Mouse (Mus musculus): ENCODE measurements around the gene Trmt1. TPM values are rescaled to one million over a fixed set of nuclear protein-coding genes. Genes with fewer than 3 reads are reported as not detected.

Gene Trmt1
- polyA plus RNA-seq (2014; fragmentation: Illumina TruSeq; extraction: RNeasy Lipid Tissue Mini Kit (QIAGEN cat#74804); ENCODE audit: low replicate concordance) = 4.4 TPM

GRCm38 (mm10) chr8:84686191-84687002, at the start of gene Trmt1:
TSS of gene Trmt1 (plus strand) at chr8:84686307.

GRCm38 (mm10) chr8:84662581-84663065, 23.5 kb upstream of the Trmt1 start, which contains the start of gene Ier2:
TSS of gene Ier2 (minus strand) at chr8:84662852.

GRCm38 (mm10) chr8:84687705-84688100, 1.6 kb downstream of the Trmt1 start, which contains the start of gene Nacc1:
TSS of gene Nacc1 (minus strand) at chr8:84687862.

GRCm38 (mm10) chr8:84700941-84701911, 15.1 kb downstream of the Trmt1 start, which contains the start of gene Lyl1:
TSS of gene Lyl1 (plus strand) at chr8:84701457.

DNA sequence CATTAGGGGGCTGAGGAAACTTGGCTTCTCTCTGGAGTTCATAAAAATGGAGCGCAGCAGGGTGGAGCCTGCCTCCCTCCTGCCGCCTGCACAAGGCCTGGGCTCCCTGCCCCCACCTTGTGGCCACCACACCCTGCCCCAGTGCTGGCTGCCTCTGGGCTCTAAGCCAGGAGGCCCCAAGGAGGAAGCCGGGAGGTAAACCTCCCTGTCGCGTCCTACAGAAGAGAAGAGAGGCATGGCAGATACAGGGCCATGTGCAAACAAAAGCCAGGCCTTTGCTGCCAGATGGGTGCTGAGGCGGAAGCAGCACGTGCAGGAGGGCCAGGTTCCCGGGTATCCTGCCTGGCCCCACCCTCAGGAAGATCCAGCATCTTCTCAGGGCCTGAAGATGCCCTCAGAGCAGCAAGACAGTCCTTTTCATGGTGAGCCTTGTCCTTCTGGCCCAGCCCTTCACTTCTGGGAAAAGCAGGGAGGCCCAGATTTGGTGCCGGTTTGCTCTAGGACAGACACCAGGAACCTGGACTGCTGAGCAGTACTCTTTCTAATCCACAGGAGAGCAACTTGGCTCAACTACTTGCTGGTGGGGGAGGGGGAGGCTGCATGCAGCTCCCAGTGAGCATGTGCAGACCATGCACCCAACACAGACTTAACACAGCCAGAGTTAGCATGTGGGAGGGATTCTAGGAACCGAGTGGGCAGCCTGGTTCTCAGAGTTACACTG, 36.9 kb downstream of the Trmt1 start, which contains the start of gene G430095P16Rik:
G430095P16Rik (plus strand) TSS at position 158 of the 721 bp plus-strand sequence.

Other genes starting within 250 kb of the Trmt1 start
- gene Ier2, start 23.5 kb upstream of the Trmt1 start, polyA plus RNA-seq (2014; fragmentation: Illumina TruSeq; extraction: RNeasy Lipid Tissue Mini Kit (QIAGEN cat#74804); ENCODE audit: low replicate concordance) = 3.3 TPM
- 0.56 TPM for gene Nacc1, start 1.6 kb downstream of the Trmt1 start, polyA plus RNA-seq (2014; fragmentation: Illumina TruSeq; extraction: RNeasy Lipid Tissue Mini Kit (QIAGEN cat#74804); ENCODE audit: low replicate concordance)
- gene Lyl1, start 15.2 kb downstream of the Trmt1 start, polyA plus RNA-seq (2014; fragmentation: Illumina TruSeq; extraction: RNeasy Lipid Tissue Mini Kit (QIAGEN cat#74804); ENCODE audit: low replicate concordance) = not detected
- not detected for gene G430095P16Rik, start 36.7 kb downstream of the Trmt1 start, polyA plus RNA-seq (2014; fragmentation: Illumina TruSeq; extraction: RNeasy Lipid Tissue Mini Kit (QIAGEN cat#74804); ENCODE audit: low replicate concordance)
- 6.2 TPM for gene Nfix, start 114.0 kb downstream of the Trmt1 start, polyA plus RNA-seq (2014; fragmentation: Illumina TruSeq; extraction: RNeasy Lipid Tissue Mini Kit (QIAGEN cat#74804); ENCODE audit: low replicate concordance)
- gene Dand5, start 136.5 kb downstream of the Trmt1 start, polyA plus RNA-seq (2014; fragmentation: Illumina TruSeq; extraction: RNeasy Lipid Tissue Mini Kit (QIAGEN cat#74804); ENCODE audit: low replicate concordance) = 0.89 TPM
- gene Gadd45gip1, start 145.2 kb downstream of the Trmt1 start, polyA plus RNA-seq (2014; fragmentation: Illumina TruSeq; extraction: RNeasy Lipid Tissue Mini Kit (QIAGEN cat#74804); ENCODE audit: low replicate concordance) = not detected
- gene Rad23a, start 154.4 kb downstream of the Trmt1 start, polyA plus RNA-seq (2014; fragmentation: Illumina TruSeq; extraction: RNeasy Lipid Tissue Mini Kit (QIAGEN cat#74804); ENCODE audit: low replicate concordance) = 1.3 TPM
- gene Calr, start 160.6 kb downstream of the Trmt1 start, polyA plus RNA-seq (2014; fragmentation: Illumina TruSeq; extraction: RNeasy Lipid Tissue Mini Kit (QIAGEN cat#74804); ENCODE audit: low replicate concordance) = 432 TPM
- 1.9 TPM for gene Farsa, start 170.7 kb downstream of the Trmt1 start, polyA plus RNA-seq (2014; fragmentation: Illumina TruSeq; extraction: RNeasy Lipid Tissue Mini Kit (QIAGEN cat#74804); ENCODE audit: low replicate concordance)
- 10.3 TPM for gene Syce2, start 185.8 kb downstream of the Trmt1 start, polyA plus RNA-seq (2014; fragmentation: Illumina TruSeq; extraction: RNeasy Lipid Tissue Mini Kit (QIAGEN cat#74804); ENCODE audit: low replicate concordance)
- gene Gcdh, start 207.6 kb downstream of the Trmt1 start, polyA plus RNA-seq (2014; fragmentation: Illumina TruSeq; extraction: RNeasy Lipid Tissue Mini Kit (QIAGEN cat#74804); ENCODE audit: low replicate concordance) = 33.1 TPM
- not detected for gene Klf1, start 215.6 kb downstream of the Trmt1 start, polyA plus RNA-seq (2014; fragmentation: Illumina TruSeq; extraction: RNeasy Lipid Tissue Mini Kit (QIAGEN cat#74804); ENCODE audit: low replicate concordance)
- 3.7 TPM for gene Dnase2a, start 222.3 kb downstream of the Trmt1 start, polyA plus RNA-seq (2014; fragmentation: Illumina TruSeq; extraction: RNeasy Lipid Tissue Mini Kit (QIAGEN cat#74804); ENCODE audit: low replicate concordance)